Comparison of ENCODE assay signal across 28 mouse cellular contexts in the genomic region with DNA sequence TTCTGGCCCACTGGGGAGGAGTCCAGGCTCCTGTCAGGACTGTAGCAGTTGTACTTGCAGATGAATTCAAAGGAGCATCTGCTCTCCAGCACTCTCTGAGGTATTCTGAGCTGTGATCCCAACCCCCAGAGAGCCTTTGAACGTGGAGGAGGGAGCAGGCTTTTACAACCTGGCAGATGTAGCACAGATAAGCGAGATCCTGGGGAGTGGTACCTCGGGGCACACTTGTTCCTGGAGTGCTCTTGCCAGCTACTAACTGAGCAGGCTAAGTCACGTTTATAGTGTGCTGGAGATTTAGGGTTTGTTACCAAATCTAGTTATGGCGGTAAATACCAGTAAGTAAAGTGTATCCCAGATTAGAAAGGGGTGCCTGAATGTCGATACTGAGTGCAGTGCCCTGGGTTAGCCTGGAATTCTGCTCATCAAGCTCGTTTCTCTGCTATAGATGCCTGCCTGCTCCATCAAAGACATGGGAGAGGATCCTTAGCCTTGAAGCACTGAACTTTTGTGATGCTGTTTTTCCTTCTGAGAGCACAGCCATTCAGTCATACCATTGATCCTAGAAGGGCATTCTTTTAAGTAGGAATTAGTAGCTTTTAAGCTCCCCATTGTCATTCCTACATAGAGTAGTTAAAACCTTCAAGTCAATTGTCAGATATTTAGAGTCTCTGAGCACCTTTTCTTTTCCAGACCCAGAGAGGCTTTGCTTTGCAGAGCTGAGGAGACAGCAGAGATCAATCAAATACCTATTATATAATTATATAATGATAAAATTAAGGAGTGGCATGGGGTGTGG. TPM values are rescaled to one million over a fixed set of nuclear protein-coding genes. Genes with fewer than 3 reads are reported as not detected.
DNase-seq lines count a peak whose midpoint lies in the region; ATAC-seq and TF ChIP-seq lines count a peak whose summit lies in the region.
"Had no signal": no experiment of that assay in that cellular context is flagged by ENCODE, and none has a peak within 500 bp of the region (broad histone marks: within the 10 kb centered on the region; RNA-seq: fewer than 3 reads in every experiment).

No protein-coding gene starts in this region.

- no peaks in the 10 kb centered on the region for H3K27me3 ChIP-seq in midbrain, embryonic 11.5 days (ENCODE audit: control insufficient read depth, insufficient read depth, low read length)
- no peaks in the 10 kb centered on the region for H3K27me3 ChIP-seq in midbrain, postnatal 0 days (ENCODE audit: insufficient read depth, low read length)
- H3K27me3 ChIP-seq in intestine, embryonic 16.5 days (replicated peaks; ENCODE audit: control insufficient read depth, insufficient read depth, low read length) = no peaks in the 10 kb centered on the region
- H3K27me3 ChIP-seq in embryonic facial prominence, embryonic 10.5 days (replicated peaks; ENCODE audit: low read depth, poor library complexity, severe bottlenecking) = no peaks in the 10 kb centered on the region
- H3K27me3 ChIP-seq: CH12.LX; embryonic facial prominence, embryonic 15.5 days; forebrain, embryonic 15.5 days; heart, embryonic 13.5 days; midbrain, embryonic 15.5 days; neural tube, embryonic 12.5 days had no signal

- H3K27ac ChIP-seq in midbrain, embryonic 11.5 days (ENCODE audit: low read depth, low read length) = no peak overlapping the region
- H3K27ac ChIP-seq in midbrain, postnatal 0 days (ENCODE audit: low read depth, low read length) = no peak overlapping the region
- no peak overlapping the region for H3K27ac ChIP-seq in ES-E14 (ENCODE audit: insufficient read depth, low read depth, low read length, poor library complexity, severe bottlenecking)
- no peak overlapping the region for H3K27ac ChIP-seq in intestine, embryonic 16.5 days (ENCODE audit: low read length)
- no peak overlapping the region for H3K27ac ChIP-seq in embryonic facial prominence, embryonic 10.5 days (replicated peaks)
- H3K27ac ChIP-seq: embryonic facial prominence, embryonic 15.5 days; forebrain, embryonic 15.5 days; heart, embryonic 13.5 days; kidney, postnatal 0 days; liver, embryonic 14.5 days; midbrain, embryonic 15.5 days; neural tube, embryonic 12.5 days had no signal

- no peaks in the 10 kb centered on the region for H3K9me3 ChIP-seq in midbrain, embryonic 11.5 days (ENCODE audit: control insufficient read depth, low read length)
- H3K9me3 ChIP-seq in midbrain, postnatal 0 days (ENCODE audit: low read length) = no peaks in the 10 kb centered on the region
- no peaks in the 10 kb centered on the region for H3K9me3 ChIP-seq in ES-E14 (ENCODE audit: control insufficient read depth, insufficient read depth, low read depth, low read length)
- no peaks in the 10 kb centered on the region for H3K9me3 ChIP-seq in intestine, embryonic 16.5 days (ENCODE audit: control insufficient read depth, low read length)
- H3K9me3 ChIP-seq in embryonic facial prominence, embryonic 10.5 days = no peaks in the 10 kb centered on the region
- H3K9me3 ChIP-seq: embryonic facial prominence, embryonic 15.5 days; forebrain, embryonic 15.5 days; heart, embryonic 13.5 days; midbrain, embryonic 15.5 days; neural tube, embryonic 12.5 days had no signal

- no peak overlapping the region for H3K4me3 ChIP-seq in midbrain, embryonic 11.5 days (ENCODE audit: low read depth, low read length)
- no peak overlapping the region for H3K4me3 ChIP-seq in midbrain, postnatal 0 days (ENCODE audit: low read depth, low read length)
- H3K4me3 ChIP-seq in ES-E14 (ENCODE audit: insufficient read depth in 1 of 2, low read depth in 1 of 2, low read length in 2 of 2, poor library complexity in 1 of 2, severe bottlenecking in 1 of 2) = no peak overlapping the region
- H3K4me3 ChIP-seq in intestine, embryonic 16.5 days (ENCODE audit: low read length) = no peak overlapping the region
- H3K4me3 ChIP-seq in embryonic facial prominence, embryonic 10.5 days = no peak overlapping the region
- H3K4me3 ChIP-seq: embryonic facial prominence, embryonic 15.5 days; forebrain, embryonic 15.5 days; heart, embryonic 13.5 days; midbrain, embryonic 15.5 days; neural tube, embryonic 12.5 days had no signal

- peak; percentile 81 for DNase-seq in midbrain, embryonic 11.5 days (ENCODE audit: low spot score, missing footprints)
- DNase-seq in midbrain, postnatal 0 days (ENCODE audit: low spot score) = no peak
- DNase-seq in ES-E14 (ENCODE audit: low read depth, low spot score) = peak; percentile 65
- peak; percentile 36 for DNase-seq in brain, adult 2 months (ENCODE audit: low read depth, low spot score)
- no peak for DNase-seq in Muller cell, postnatal 12 days (ENCODE audit: inconsistent ontology term)
- no peak for DNase-seq in embryonic facial prominence, embryonic 10.5 days (ENCODE audit: low spot score)
- DNase-seq in B cell, adult 2 months = no peak
- DNase-seq: adrenal gland, adult 8-10 months; cerebellum, adult 18-20 months; cerebellum, postnatal 10 days; heart, postnatal 10 days; layer of hippocampus, adult 9-11 months; liver; lung, adult 2 months; lung, postnatal 14 days; retina, postnatal 1 day; right cerebral cortex, postnatal 14 days; thymus, postnatal 14 days had no signal

- ATAC-seq in midbrain, embryonic 11.5 days (ENCODE audit: low FRiP score) = no peak
- no peak for ATAC-seq in midbrain, postnatal 0 days (ENCODE audit: low FRiP score)
- ATAC-seq in intestine, embryonic 16.5 days = peak; percentile 73
- ATAC-seq: forebrain, embryonic 15.5 days; hindbrain, embryonic 16.5 days; midbrain, embryonic 15.5 days had no signal

- TF ChIP-seq CTCF in midbrain, postnatal 0 days (IDR thresholded peaks at IDR 0.05) = no peak

- WGBS in midbrain, embryonic 11.5 days = 26% methylated on average over 7 of the region's 7 CpGs
- 21% methylated on average over 7 of the region's 7 CpGs for WGBS in midbrain, postnatal 0 days
- WGBS in intestine, embryonic 16.5 days = 36% methylated on average over 7 of the region's 7 CpGs
- WGBS in embryonic facial prominence, embryonic 10.5 days = 66% methylated on average over 7 of the region's 7 CpGs

- peaks cover 4% of the 10 kb centered on the region for H3K4me1 ChIP-seq in midbrain, embryonic 11.5 days (ENCODE audit: control insufficient read depth, insufficient read depth, low read length)
- H3K4me1 ChIP-seq in midbrain, postnatal 0 days (ENCODE audit: insufficient read depth, low read length) = peaks cover 5% of the 10 kb centered on the region; the same call in 1 of the 2 replicates
- peaks cover 0 to 6% of the 10 kb centered on the region in 2 experiments; a peak in 1 of 4 replicates for H3K4me1 ChIP-seq in ES-E14 (ENCODE audit: control insufficient read depth in 2 of 2, insufficient read depth in 2 of 2, low read length in 2 of 2, poor library complexity in 1 of 2)
- peaks cover 7% of the 10 kb centered on the region; the same call in 1 of the 2 replicates for H3K4me1 ChIP-seq in intestine, embryonic 16.5 days (ENCODE audit: control insufficient read depth, insufficient read depth, low read length)
- no peaks in the 10 kb centered on the region for H3K4me1 ChIP-seq in embryonic facial prominence, embryonic 10.5 days
- H3K4me1 ChIP-seq: embryonic facial prominence, embryonic 15.5 days; heart, embryonic 13.5 days had no signal

- H3K36me3 ChIP-seq in midbrain, embryonic 11.5 days (ENCODE audit: control insufficient read depth, insufficient read depth, low read length) = no peaks in the 10 kb centered on the region
- H3K36me3 ChIP-seq in midbrain, postnatal 0 days (ENCODE audit: insufficient read depth, low read length) = peaks cover 8% of the 10 kb centered on the region
- peaks cover 27% of the 10 kb centered on the region for H3K36me3 ChIP-seq in ES-E14 (ENCODE audit: control insufficient read depth, insufficient read depth, low read length, poor library complexity, severe bottlenecking)
- no peaks in the 10 kb centered on the region for H3K36me3 ChIP-seq in intestine, embryonic 16.5 days (ENCODE audit: control insufficient read depth, insufficient read depth, low read length)
- H3K36me3 ChIP-seq in embryonic facial prominence, embryonic 10.5 days (replicated peaks) = peaks cover 66% of the 10 kb centered on the region
- H3K36me3 ChIP-seq: midbrain, embryonic 15.5 days had no signal

- H3K9ac ChIP-seq in midbrain, embryonic 11.5 days (ENCODE audit: low read length) = no peak overlapping the region
- no peak overlapping the region for H3K9ac ChIP-seq in midbrain, postnatal 0 days (replicated peaks; ENCODE audit: low read length, poor library complexity, severe bottlenecking)
- H3K9ac ChIP-seq in ES-E14 (ENCODE audit: insufficient read depth, low read depth, low read length, poor library complexity, severe bottlenecking) = no peak overlapping the region
- no peak overlapping the region for H3K9ac ChIP-seq in intestine, embryonic 16.5 days (ENCODE audit: low read depth, low read length)
- H3K9ac ChIP-seq: embryonic facial prominence, embryonic 15.5 days; forebrain, embryonic 15.5 days; heart, embryonic 13.5 days; liver, embryonic 14.5 days; midbrain, embryonic 15.5 days; neural tube, embryonic 12.5 days had no signal

- in situ Hi-C loops in ES-E14 (cut with MboI; ENCODE audit: low sequenced_read_pairs in 2 of 2, unreplicated experiment in 2 of 2) = no loop called here

- no peak overlapping the region for H3K4me2 ChIP-seq in midbrain, embryonic 11.5 days
- H3K4me2 ChIP-seq in midbrain, postnatal 0 days (ENCODE audit: low read depth, low read length, poor library complexity, severe bottlenecking) = no peak overlapping the region
- H3K4me2 ChIP-seq in intestine, embryonic 16.5 days (ENCODE audit: low read depth, low read length) = no peak overlapping the region
- H3K4me2 ChIP-seq: embryonic facial prominence, embryonic 15.5 days; forebrain, embryonic 15.5 days; heart, embryonic 13.5 days; midbrain, embryonic 15.5 days; neural tube, embryonic 12.5 days had no signal

TF ChIP-seq in ES-E14, 5 proteins besides CTCF, POLR2A, EP300 and RAD21:
- TF ChIP-seq ZC3H11A (IDR thresholded peaks at IDR 0.05; ENCODE audit: borderline replicate concordance, low read depth, low read length) (no peak), CHD2 (IDR thresholded peaks at IDR 0.05; ENCODE audit: low read depth, low read length) (no peak), MAFK (IDR thresholded peaks at IDR 0.05; ENCODE audit: insufficient read depth, low read depth, low read length) (no peak), HCFC1 (IDR thresholded peaks at IDR 0.05; ENCODE audit: borderline replicate concordance, insufficient read depth, low read length) (no peak), ZNF384 (IDR thresholded peaks at IDR 0.05; ENCODE audit: low read depth, low read length) (no peak)

RNA-seq across cellular contexts. Expression of a gene that starts 22.6 kb away (rescaled TPM):
- 21.0 and 21.6 TPM in 2 replicates for polyA plus RNA-seq in midbrain, embryonic 11.5 days (2014; fragmentation: Nextera tagmentation; extraction: Ambion mirVana)
- 23.7 and 29.7 TPM in 2 replicates for total RNA-seq in midbrain, postnatal 0 days (2014; rRNA removed)
- polyA plus RNA-seq in midbrain, postnatal 0 days (2015; fragmentation: Nextera tagmentation; extraction: Ambion mirVana) = 13.3 and 15.7 TPM in 2 replicates
- total RNA-seq in ES-E14 (2012; rRNA removed) = 25.2 and 30.1 TPM in 2 replicates
- polyA plus RNA-seq in intestine, embryonic 16.5 days (2015; fragmentation: Nextera tagmentation; extraction: Ambion mirVana) = 4.7 and 10.1 TPM in 2 replicates
- polyA plus RNA-seq in embryonic facial prominence, embryonic 10.5 days (2016; fragmentation: Nextera tagmentation; extraction: Ambion mirVana) = 14.5 and 17.5 TPM in 2 replicates

Comparison
In these comparisons a context has a peak if more than half of its experiments do, and no peak if none do; other contexts are left out.
1. DNase-seq: peak in midbrain, embryonic 11.5 days (single experiment), ES-E14 (single experiment) and brain, adult 2 months (single experiment); none in midbrain, postnatal 0 days (single experiment), Muller cell, postnatal 12 days (single experiment), embryonic facial prominence, embryonic 10.5 days (single experiment) and B cell, adult 2 months (0 of 2).